Mouse (Mus musculus) urinary bladder, postnatal 10 days (tissue): Measurements from ENCODE around the gene Ube2f.
A peak's percentile ranks its signal among the peaks of the same experiment; 100 is the strongest.

Experiments
- DNase-seq: peaks from one replicate; pipeline ENCODE4 v3.0.0; 2022; ENCODE audit warnings: low spot score

Ube2f gene

DNA sequence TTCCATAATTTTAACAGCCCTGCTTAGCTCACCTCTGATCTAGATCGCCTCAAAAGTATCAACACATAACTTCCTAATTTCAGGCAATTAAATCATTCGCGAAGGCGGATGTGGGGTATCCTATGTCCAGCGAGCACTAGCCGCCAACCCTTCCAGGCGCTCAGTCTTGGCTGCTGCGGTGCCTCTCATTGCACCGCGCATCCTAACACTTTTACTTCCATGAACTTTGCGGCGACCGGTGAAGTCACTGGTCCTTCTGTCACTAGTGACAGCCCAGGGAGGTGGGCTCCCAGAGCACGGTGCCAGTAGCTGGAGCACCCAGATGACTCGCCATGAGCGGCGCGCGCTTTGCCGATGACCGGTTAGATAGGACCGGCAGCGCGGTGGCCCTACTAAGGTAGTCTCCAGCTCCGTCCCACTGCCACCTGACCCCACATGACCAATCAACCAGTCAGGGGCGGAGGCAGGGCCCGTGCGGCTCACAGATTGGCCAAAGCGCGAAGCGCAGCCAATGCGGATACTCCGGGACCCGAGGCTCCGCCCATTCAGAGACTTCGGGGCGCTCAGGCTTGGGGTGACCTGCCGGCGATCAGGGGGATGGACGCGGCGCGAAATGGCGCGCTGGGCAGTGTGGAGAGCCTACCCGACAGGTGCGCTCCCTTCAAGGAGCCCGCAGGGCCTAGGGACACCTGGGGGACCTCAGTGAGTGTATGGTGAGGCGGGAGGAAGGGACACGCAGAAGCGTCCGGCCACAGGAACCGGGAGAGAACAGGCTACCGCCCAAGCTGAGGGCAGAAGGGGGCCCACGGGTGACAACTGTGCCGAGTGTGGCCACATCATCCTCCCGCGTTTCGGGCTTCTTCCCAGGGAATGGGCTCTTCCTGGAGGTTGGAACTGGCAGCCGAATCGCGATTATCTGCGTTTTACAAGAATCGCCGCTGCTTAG is 48.0 kb downstream of the Ube2f start, which contains the start of gene Scly:
Scly (plus strand) TSS at position 540 of the 946 bp plus-strand sequence.
- peak; percentile 74 for DNase-seq

DNA sequence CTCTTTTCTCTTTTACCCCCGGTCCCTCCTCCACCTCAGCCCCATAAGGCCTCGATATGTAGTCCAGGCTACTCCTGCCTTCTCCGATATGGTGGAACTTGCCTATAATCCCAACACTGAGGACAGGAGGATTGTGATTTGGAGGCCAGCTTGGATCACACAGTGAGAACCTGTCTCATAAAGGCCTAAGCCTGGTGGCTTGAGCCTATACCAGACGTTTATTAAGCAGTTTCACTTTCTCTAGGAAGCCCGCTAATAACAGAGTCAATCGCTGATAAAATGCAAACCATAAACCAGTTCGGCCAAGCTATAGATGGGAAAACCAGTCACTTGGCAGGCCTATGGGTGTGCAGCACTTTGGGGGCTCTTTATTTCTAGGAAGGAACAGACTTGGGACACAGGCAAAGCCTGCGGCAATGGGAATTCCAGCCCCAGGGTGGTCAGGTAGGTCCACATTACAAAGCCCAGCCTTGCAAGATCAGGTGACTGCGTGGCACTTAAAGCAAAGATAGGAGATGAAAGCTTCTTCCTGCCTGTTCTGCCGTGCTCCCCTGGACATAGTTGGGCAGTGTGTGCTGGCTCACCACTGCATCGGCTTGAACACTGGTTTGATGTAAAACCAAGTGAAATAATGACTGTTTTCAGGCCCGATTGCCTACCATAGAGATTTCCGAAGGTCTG is 49.1 kb downstream of the Ube2f start:
- DNase-seq: no peak

DNA sequence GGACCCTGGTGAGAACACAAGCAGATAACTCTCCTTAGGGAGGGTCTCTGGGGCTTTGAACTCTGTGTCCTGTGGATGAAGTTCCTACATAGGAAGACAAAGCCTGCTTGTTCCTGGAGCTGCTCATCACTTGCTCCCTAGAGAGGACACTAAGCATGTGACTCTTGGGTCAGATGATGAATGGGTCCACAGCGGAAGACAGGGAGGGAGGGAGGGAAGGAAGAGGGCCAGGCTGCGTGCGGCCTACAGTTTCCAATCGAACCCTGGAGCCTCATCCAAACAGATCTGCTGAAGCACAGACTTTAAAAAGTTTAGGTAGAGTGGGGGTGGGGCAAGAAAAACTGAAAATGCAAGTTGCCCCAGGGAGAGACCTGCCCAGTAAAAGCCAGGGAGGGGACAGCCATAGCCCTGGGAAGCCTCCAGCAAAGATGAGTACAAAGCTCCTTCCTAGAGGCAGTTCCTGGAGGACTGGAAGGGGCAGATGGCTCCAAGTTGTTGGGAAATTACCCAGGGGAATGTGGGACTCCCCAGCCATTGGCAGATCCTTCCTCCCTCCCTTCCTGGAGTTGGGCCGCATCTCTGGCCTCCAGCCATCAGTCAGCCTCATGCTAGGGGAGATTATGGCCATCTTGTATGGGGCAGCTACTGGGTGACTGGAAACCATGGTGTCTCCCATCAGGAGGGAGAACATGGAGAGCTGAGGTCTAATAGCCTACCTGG is 49.8 kb downstream of the Ube2f start:
- no peak for DNase-seq

DNA sequence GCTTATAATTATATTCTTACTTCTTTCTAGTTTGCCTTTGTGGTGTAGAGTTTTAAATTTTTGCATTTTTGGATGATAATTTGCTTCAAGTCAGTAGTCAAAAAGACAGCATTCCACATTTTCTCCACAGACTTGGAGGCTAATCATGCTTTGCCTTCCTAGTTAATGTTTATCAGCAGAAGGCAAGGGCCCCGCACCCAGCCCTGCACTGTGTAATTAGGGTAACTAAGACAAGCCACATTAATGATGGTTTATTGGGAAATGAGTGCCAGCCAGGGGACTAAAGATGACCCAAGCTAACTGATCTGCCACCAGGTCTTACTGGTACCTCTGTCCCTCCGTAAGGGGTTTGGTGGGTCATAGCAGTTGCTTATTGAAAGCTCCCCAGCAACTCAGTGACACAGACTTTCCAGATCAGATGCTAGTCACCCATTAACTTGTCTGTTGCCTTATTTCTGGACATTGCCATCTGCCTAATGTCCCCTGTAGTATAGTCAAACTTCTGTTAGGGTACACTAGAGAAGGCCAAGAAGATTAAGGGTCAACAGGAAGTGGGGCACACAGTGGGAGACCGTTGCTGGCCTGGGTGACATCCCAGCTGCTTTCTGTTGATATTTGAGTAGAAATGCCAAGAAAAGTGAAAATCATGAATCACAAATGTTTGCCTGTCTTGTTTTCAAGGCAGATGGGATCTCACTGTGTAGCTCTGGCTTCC is 51.3 kb downstream of the Ube2f start:
- no peak for DNase-seq

DNA sequence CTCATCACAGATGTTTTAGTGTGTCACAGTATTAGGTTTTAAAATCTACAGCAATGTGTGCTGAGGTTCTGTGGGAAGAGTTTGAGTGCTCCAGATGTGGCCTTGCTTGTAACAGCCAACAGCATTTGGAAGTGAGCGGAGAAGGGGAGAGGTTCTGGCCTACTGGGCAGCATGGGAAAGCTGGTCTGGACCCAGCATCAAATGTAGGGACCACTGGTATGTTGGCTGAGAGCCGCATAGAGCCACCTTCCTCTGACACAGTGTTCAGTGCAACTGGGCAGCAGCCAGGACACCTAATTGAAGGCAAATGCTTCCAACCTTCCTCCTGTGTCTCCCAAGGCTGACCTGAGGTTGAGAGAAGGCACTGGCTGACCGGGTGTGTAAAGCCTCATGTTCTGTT is 51.9 kb downstream of the Ube2f start:
- no peak for DNase-seq

DNA sequence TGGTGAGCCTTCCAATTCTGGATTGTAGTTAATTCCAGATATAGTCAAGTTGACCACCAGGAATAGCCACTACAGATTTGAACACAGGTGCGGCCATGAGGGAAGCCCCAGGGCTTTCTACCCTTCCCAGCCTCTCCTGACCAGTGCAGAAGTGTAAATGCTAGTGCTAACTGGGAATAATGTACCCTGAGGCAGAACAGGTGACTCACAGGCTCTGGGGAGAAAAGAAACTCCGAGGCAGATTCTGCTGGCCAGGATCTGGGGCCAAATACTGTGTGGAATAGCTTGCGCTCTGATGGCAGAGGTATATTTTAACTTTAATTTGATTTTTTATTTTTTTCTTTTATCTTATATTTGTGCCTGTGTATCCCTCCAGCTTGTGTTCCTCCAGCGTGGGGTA is 54.5 kb downstream of the Ube2f start:
- no peak for DNase-seq

DNA sequence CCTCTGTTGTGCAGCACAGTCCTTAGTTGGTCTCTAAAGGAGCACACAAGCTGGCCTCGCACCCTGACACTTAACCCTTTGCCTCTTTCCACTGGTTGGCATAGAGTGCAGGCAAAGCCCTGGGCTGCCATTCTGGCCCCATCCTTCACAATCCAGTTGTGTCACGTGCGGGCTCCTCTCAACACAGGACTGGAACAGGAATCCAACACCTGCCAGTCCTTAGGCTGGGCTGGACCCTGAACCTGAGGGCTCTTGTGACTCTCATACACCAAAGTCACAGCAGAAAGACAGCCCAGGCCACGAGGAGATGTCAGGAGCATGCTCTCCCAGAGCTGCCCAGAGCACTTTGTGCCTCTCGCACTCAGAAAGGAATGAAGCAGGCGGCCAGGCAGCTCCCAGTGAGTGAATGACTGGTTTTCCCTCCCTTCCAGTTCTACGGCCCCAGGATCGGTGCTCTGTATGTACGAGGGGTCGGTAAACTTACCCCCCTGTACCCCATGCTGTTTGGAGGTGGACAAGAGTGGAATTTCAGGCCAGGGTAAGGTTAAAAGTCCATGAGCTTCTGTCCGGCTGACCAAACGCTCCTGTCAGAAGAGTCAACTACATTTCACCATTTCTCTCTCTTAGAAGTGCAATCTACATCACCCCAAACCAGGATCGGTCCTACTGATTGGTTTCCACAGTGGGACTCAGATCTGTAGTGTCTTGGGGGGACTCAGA is 59.4 kb downstream of the Ube2f start:
- DNase-seq: no peak

DNA sequence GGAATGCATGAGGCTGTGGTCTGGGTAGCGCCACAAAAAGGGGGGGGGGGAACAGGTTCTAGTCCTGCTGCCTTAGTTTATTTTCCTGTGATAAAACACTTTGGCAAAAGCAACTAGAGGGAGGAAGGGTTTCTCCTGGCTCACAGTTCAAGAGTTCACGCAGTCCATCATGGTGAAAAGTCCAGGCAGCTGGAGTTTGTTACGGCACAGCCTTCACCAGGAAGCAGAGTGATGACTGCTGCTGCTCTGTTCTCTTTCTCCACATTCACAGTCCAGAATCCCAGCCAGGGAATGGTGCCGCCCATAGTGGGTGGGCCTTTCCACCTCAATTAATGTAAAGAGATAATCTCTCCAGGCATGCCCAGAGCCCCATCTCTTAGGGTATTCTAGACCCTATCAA is 62.2 kb downstream of the Ube2f start:
- DNase-seq: no peak

DNA sequence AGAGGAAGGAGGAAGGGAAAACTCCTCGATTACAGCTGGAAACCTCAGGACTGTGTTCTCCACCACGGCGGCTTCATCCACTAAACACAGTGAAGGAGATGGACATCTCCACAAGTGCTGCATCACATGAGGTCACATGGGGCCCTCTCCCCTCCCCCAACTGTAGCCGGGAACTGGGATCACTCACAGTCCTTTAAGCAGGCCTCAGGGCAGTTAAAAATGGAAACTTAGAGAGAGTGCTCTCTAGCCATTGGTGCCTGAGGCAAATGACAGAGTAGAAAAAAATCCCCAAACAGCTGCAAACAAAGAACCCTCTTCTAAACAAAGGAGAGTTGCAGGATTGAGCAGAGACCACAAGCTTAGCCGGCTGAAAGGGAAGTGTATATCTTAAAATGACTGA is 63.1 kb downstream of the Ube2f start:
- DNase-seq: no peak

DNA sequence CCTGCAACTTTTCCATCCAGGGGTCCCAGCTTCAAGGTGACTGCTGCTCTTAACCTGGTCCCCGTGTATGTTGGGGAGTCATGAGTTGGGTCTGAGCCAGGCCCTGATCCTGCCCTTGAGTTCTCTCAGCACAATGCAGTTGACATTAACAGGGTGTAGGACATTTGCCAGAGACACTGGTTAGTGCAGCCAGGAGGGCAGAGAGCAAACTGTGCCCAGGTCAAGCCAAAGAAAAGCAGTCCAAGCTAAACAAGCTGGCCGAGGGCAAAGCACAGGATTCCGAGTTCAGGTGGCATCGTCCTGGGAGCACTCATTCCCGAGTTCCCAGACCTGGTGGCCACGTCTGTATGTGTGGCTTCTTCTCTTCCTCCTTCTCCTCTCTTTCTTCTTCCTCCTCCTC is 67.6 kb downstream of the Ube2f start:
- no peak for DNase-seq

DNA sequence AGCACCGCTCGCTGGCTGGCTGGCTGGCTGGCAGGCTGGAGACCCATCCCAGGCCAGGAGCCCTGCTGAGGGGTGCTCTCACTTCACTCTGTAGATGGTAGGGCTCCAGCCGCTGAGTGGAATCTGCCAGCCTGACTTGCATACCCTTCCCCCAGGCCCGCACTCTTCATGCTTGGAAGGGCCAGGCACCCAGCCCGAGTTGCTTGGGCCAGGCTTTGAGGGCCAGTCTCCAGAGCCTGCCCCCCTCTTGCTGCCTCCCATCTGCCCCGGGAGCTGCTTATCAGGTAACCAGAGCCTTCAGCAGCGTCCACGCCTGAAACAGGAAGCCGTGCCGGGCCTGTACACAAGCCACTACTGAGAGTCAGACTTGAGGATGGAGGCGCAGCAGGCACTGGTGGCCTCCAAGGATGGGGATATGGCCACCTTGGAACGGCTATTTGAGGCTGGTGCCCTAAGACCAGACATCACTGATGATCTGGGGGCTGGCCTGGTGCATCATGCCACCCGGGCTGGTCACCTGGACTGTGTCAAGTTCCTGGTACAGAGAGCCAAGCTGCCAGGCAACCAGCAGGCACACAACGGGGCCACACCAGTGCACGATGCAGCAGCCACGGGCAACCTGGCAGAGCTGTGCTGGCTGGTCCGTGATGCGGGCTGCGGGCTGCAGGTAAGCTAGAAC is 71.8 kb downstream of the Ube2f start, which contains the start of gene Espnl:
Espnl (plus strand) TSS at position 316 of the 679 bp plus-strand sequence.
- DNase-seq: no peak

DNA sequence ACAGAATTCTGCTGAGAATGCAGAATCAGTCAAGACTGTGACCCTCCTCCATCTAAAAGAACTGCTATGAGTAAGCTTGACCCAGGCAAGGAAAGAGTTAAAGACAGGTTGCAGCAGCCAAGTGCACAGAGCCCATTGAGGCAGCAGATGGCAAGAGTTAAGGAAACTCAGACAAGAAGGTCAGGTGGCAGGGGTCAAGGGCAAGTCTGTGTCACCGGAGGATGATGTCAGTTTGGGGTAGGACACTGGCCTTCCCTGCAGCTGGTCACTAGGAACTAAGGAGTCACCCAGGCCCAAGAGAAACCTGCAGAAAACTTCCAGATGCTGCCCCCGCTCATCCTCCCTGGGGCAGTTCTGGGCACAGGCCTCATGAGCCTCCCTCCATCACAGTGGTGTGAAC is 74.5 kb downstream of the Ube2f start:
- no peak for DNase-seq

DNA sequence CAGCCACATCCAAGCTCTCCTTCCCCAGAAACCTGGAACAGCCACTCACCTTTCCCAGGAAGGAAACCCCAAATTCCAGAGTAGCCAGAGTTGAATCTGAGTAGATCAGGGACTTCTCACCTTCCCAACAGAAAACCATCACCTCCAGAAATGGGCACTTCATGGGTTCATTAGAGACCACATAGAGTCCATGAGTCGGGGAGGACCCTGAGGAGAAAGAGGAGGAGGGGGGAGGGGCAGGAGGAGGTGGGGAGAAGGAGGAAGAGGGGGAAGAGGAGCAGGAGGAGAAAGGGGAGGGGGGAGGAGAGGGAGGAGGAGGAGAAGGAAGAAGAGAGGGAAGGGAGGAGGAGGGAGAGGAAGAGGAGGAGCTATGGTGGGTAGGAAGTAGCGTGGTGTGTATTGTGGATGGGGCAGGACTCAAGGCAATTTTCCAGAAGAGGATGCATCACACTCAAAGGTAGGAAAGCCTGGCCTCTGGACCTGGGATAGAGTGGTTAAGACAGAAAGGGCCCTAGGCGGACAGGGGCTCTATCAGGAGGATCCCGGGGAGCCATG is 75.5 kb downstream of the Ube2f start:
- no peak for DNase-seq

DNA sequence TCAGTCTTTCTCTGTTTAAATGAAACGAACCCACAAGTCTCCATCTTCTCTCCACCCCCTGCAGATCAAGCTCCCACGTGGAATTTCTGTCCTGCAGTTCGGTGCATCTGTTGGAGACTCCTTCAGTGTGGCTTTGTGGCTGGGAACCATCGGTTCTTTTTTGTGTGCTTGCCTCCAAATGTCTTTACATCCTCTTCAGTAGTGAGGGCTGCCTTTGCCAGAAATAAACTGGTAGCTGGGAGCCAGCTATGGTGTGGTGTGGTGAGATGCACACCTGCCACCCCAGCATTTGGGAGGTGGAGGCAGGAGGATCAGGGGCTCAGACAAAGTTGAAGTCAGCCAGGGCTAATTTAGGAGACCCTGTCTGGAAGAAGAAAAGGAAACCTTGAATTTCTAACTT is 82.0 kb downstream of the Ube2f start:
- DNase-seq: no peak

DNA sequence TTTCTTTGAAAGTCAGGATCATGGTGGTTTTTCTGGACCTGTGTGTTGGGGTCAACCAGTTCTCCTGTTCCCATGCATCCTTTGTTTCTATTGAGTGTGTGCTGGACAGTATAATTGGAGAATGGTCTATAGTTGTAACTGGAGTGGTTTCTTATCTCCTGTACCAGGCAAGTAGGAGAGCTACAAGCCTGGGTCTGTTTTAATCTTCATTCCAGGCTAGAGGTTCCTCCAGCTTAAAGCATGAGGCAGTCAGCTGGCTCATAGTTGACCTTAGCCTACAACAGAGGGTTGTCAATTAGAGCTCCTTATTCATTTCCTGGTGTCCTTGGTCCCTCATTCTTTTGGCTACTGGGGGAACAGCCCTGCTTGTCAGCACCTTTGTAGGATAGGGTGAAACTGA is 83.5 kb downstream of the Ube2f start:
- DNase-seq: no peak

DNA sequence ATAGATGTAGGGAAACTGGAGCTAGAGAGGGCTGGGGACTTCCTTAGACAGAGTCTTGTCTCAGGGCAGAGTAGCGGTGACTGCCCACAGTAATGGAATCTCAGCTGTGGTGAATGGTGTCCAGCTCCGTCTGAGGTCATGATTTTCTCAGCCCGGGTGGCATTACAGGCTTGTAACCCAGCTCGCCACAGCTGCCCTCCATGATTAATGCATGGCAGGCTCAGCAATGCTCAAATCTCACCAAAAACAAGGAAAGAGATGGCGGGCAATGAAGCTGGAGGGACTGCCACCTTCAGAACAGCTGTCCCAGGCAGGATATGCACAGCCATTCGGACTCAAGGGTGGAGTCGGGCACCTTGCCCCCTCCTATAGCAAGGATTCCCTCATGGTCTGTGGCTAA is 87.3 kb downstream of the Ube2f start:
- no peak for DNase-seq
